Mouse (Mus musculus) Muller cell, postnatal 12 days (primary cell): Measurements from ENCODE around the gene Mybpc3.
A peak's percentile ranks its signal among the peaks of the same experiment; 100 is the strongest.

ENCODE experiments used
- DNase-seq: peaks from one replicate; pipeline ENCODE4 v3.0.0-alpha.2; 2015; ENCODE audit errors: inconsistent ontology term

Mybpc3 gene

GRCm38 (mm10) chr2:91121011-91121410, 3.1 kb downstream of the Mybpc3 start:
- DNase-seq = no peak

GRCm38 (mm10) chr2:91121497-91121896, 3.6 kb downstream of the Mybpc3 start:
- DNase-seq = no peak

- DNase-seq = no peak
Observed at GRCm38 (mm10) chr2:91123521-91123920, 5.6 kb downstream of the Mybpc3 start.

GRCm38 (mm10) chr2:91125101-91125500, 7.2 kb downstream of the Mybpc3 start:
- DNase-seq = no peak

GRCm38 (mm10) chr2:91128761-91129160, 10.8 kb downstream of the Mybpc3 start:
- DNase-seq = no peak

- DNase-seq = peak; percentile 5
Observed at GRCm38 (mm10) chr2:91130126-91130525, 12.2 kb downstream of the Mybpc3 start.

- no peak for DNase-seq
Observed at GRCm38 (mm10) chr2:91131251-91131650, 13.3 kb downstream of the Mybpc3 start.

GRCm38 (mm10) chr2:91132035-91132434, 14.1 kb downstream of the Mybpc3 start:
- no peak for DNase-seq

GRCm38 (mm10) chr2:91136513-91137412, 18.8 kb downstream of the Mybpc3 start:
- no peak for DNase-seq

GRCm38 (mm10) chr2:91137481-91137880, 19.5 kb downstream of the Mybpc3 start:
- no peak for DNase-seq

- no peak for DNase-seq
Observed at GRCm38 (mm10) chr2:91139311-91139710, 21.4 kb downstream of the Mybpc3 start.

GRCm38 (mm10) chr2:91139764-91140163, 21.8 kb downstream of the Mybpc3 start:
- no peak for DNase-seq

- no peak for DNase-seq
Observed at GRCm38 (mm10) chr2:91142920-91143319, 25.0 kb downstream of the Mybpc3 start.

GRCm38 (mm10) chr2:91143401-91143800, 25.5 kb downstream of the Mybpc3 start:
- DNase-seq = no peak

GRCm38 (mm10) chr2:91148101-91148500, 30.2 kb downstream of the Mybpc3 start:
- no peak for DNase-seq

- no peak for DNase-seq
Observed at GRCm38 (mm10) chr2:91151331-91151730, 33.4 kb downstream of the Mybpc3 start.

GRCm38 (mm10) chr2:91152885-91153377, 35.0 kb downstream of the Mybpc3 start:
- DNase-seq = no peak

- DNase-seq = no peak
Observed at GRCm38 (mm10) chr2:91154091-91154490, 36.1 kb downstream of the Mybpc3 start.

- no peak for DNase-seq
Observed at GRCm38 (mm10) chr2:91157002-91157752, 39.2 kb downstream of the Mybpc3 start.

- no peak for DNase-seq
Observed at GRCm38 (mm10) chr2:91160591-91160990, 42.6 kb downstream of the Mybpc3 start.

GRCm38 (mm10) chr2:91162952-91163351, 45.0 kb downstream of the Mybpc3 start:
- DNase-seq = no peak

- no peak for DNase-seq
Observed at GRCm38 (mm10) chr2:91163532-91163931, 45.6 kb downstream of the Mybpc3 start.

GRCm38 (mm10) chr2:91164991-91165390, 47.0 kb downstream of the Mybpc3 start:
- no peak for DNase-seq
